ENCODE assay signal across 22 mouse cellular contexts in the genomic region with DNA sequence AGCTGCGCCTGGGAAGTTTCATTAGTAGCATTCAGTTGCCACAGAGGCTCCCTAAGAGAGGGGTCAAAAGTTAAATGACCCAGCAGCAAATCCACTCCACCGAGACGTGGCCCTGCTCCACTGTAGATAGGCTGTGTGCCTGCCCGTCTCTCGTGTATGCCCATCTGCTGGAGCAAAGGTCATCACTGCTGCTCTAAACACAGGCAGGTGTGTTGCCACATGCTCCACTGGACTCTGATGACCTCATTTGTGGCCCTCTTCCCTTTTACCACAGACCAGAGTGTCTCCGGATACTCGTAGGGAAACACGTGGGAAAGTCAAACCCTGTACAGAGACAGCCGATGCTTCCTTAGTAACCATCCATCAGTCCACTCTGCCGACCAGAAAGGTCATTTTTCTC. TPM values are rescaled to one million over a fixed set of nuclear protein-coding genes. Genes with fewer than 3 reads are reported as not detected.
DNase-seq lines count a peak whose midpoint lies in the region; ATAC-seq and TF ChIP-seq lines count a peak whose summit lies in the region.
"Had no signal": no experiment of that assay in that cellular context is flagged by ENCODE, and none has a peak within 500 bp of the region (broad histone marks: within the 10 kb centered on the region; RNA-seq: fewer than 3 reads in every experiment).

No protein-coding gene starts in this region.

- H3K36me3 ChIP-seq in forebrain, embryonic 11.5 days (ENCODE audit: control insufficient read depth, insufficient read depth, low read length), result no peaks in the 10 kb centered on the region
- H3K36me3 ChIP-seq in forebrain, postnatal 0 days (ENCODE audit: insufficient read depth), result no peaks in the 10 kb centered on the region
- H3K36me3 ChIP-seq in liver, embryonic 11.5 days (ENCODE audit: control insufficient read depth, insufficient read depth, low read length), result no peaks in the 10 kb centered on the region
- H3K36me3 ChIP-seq in kidney, postnatal 0 days (ENCODE audit: insufficient read depth, low read length), result no peaks in the 10 kb centered on the region
- no peaks in the 10 kb centered on the region for H3K36me3 ChIP-seq in liver, embryonic 16.5 days (ENCODE audit: control insufficient read depth, insufficient read depth)
- H3K36me3 ChIP-seq: embryonic facial prominence, embryonic 10.5 days; limb, embryonic 10.5 days; stomach, embryonic 15.5 days had no signal

- ATAC-seq in forebrain, embryonic 11.5 days (replicated peaks; ENCODE audit: low FRiP score), result no peak
- ATAC-seq in forebrain, postnatal 0 days, result no peak
- no peak; the same call in 1 of the 2 replicates for ATAC-seq in liver, embryonic 11.5 days (replicated peaks; ENCODE audit: low FRiP score)
- ATAC-seq in kidney, postnatal 0 days (replicated peaks; ENCODE audit: low FRiP score, low read depth), result 0 out of 2 replicates have a peak, but pooled peaks have one; percentile 49
- ATAC-seq in liver, embryonic 16.5 days (ENCODE audit: low read depth), result peak; percentile 91
- ATAC-seq: forebrain, embryonic 16.5 days had no signal

- H3K4me1 ChIP-seq in forebrain, embryonic 11.5 days (replicated peaks; ENCODE audit: control insufficient read depth, insufficient read depth, low read length), result no peaks in the 10 kb centered on the region
- no peaks in the 10 kb centered on the region for H3K4me1 ChIP-seq in forebrain, postnatal 0 days (ENCODE audit: insufficient read depth)
- H3K4me1 ChIP-seq in liver, embryonic 11.5 days (replicated peaks; ENCODE audit: control insufficient read depth, insufficient read depth, low read length), result no peaks in the 10 kb centered on the region
- no peaks in the 10 kb centered on the region for H3K4me1 ChIP-seq in kidney, postnatal 0 days (replicated peaks; ENCODE audit: insufficient read depth, low read length)
- H3K4me1 ChIP-seq in liver, embryonic 16.5 days (ENCODE audit: control insufficient read depth, low read depth, low read length), result no peaks in the 10 kb centered on the region
- H3K4me1 ChIP-seq: embryonic facial prominence, embryonic 10.5 days; limb, embryonic 10.5 days; stomach, embryonic 15.5 days had no signal

- H3K9ac ChIP-seq in forebrain, embryonic 11.5 days (ENCODE audit: low read length), result no peak overlapping the region
- no peak overlapping the region for H3K9ac ChIP-seq in forebrain, postnatal 0 days
- H3K9ac ChIP-seq in liver, embryonic 11.5 days (ENCODE audit: low read depth, low read length), result no peak overlapping the region
- no peak overlapping the region for H3K9ac ChIP-seq in kidney, postnatal 0 days (ENCODE audit: low read depth, low read length)
- H3K9ac ChIP-seq in liver, embryonic 16.5 days (ENCODE audit: low read depth, low read length), result no peak overlapping the region
- H3K9ac ChIP-seq: stomach, embryonic 15.5 days had no signal

- WGBS in forebrain, embryonic 11.5 days, result 75% methylated on average over 10 of the region's 10 CpGs
- WGBS in forebrain, postnatal 0 days, result 80% methylated on average over 10 of the region's 10 CpGs
- 57% methylated on average over 10 of the region's 10 CpGs for WGBS in liver, embryonic 11.5 days
- 37% methylated on average over 10 of the region's 10 CpGs for WGBS in kidney, postnatal 0 days
- 50% methylated on average over 10 of the region's 10 CpGs for WGBS in liver, embryonic 16.5 days (ENCODE audit: insufficient replicate concordance)

- no peak for TF ChIP-seq CTCF in forebrain, postnatal 0 days (IDR thresholded peaks at IDR 0.05; ENCODE audit: low read depth)
- no peak for TF ChIP-seq CTCF in kidney, postnatal 0 days (IDR thresholded peaks at IDR 0.05; ENCODE audit: low read depth)

- H3K4me3 ChIP-seq in forebrain, embryonic 11.5 days (ENCODE audit: low read depth, low read length), result no peak overlapping the region
- no peak overlapping the region for H3K4me3 ChIP-seq in forebrain, postnatal 0 days (ENCODE audit: low read depth, low read length)
- H3K4me3 ChIP-seq in liver, embryonic 11.5 days (ENCODE audit: low read depth, low read length), result no peak overlapping the region
- H3K4me3 ChIP-seq in kidney, postnatal 0 days (replicated peaks; ENCODE audit: low read depth, low read length), result no peak overlapping the region
- no peak overlapping the region for H3K4me3 ChIP-seq in liver, embryonic 16.5 days (ENCODE audit: low read depth, low read length)
- H3K4me3 ChIP-seq: embryonic facial prominence, embryonic 10.5 days; erythroblast, embryonic 14.5 days; limb, embryonic 10.5 days; stomach, embryonic 15.5 days had no signal

- H3K9me3 ChIP-seq in forebrain, embryonic 11.5 days (ENCODE audit: control insufficient read depth, low read length), result no peaks in the 10 kb centered on the region
- H3K9me3 ChIP-seq in forebrain, postnatal 0 days (ENCODE audit: low read length), result no peaks in the 10 kb centered on the region
- H3K9me3 ChIP-seq in liver, embryonic 11.5 days (ENCODE audit: control insufficient read depth, low read length), result no peaks in the 10 kb centered on the region
- H3K9me3 ChIP-seq in kidney, postnatal 0 days (replicated peaks; ENCODE audit: low read length), result no peaks in the 10 kb centered on the region
- H3K9me3 ChIP-seq in liver, embryonic 16.5 days (replicated peaks; ENCODE audit: control insufficient read depth, low read length), result no peaks in the 10 kb centered on the region
- H3K9me3 ChIP-seq: embryonic facial prominence, embryonic 10.5 days; limb, embryonic 10.5 days; stomach, embryonic 15.5 days had no signal

- H3K4me2 ChIP-seq in forebrain, embryonic 11.5 days (ENCODE audit: low read depth, low read length, severe bottlenecking), result no peak overlapping the region
- no peak overlapping the region for H3K4me2 ChIP-seq in forebrain, postnatal 0 days (ENCODE audit: low read depth)
- no peak overlapping the region for H3K4me2 ChIP-seq in liver, embryonic 11.5 days
- no peak overlapping the region for H3K4me2 ChIP-seq in kidney, postnatal 0 days (ENCODE audit: low read length)
- H3K4me2 ChIP-seq in liver, embryonic 16.5 days (ENCODE audit: low read depth, low read length), result no peak overlapping the region
- H3K4me2 ChIP-seq: stomach, embryonic 15.5 days had no signal

- no peak overlapping the region for H3K27ac ChIP-seq in forebrain, embryonic 11.5 days (ENCODE audit: low read depth, low read length)
- H3K27ac ChIP-seq in forebrain, postnatal 0 days (ENCODE audit: low read depth, low read length), result no peak overlapping the region
- no peak overlapping the region for H3K27ac ChIP-seq in liver, embryonic 11.5 days (ENCODE audit: low read depth, low read length)
- H3K27ac ChIP-seq in kidney, postnatal 0 days, result no peak overlapping the region
- peak overlapping the region; percentile 30; the same call in 1 of the 2 replicates for H3K27ac ChIP-seq in liver, embryonic 16.5 days (ENCODE audit: low read length)
- H3K27ac ChIP-seq: embryonic facial prominence, embryonic 10.5 days; limb, embryonic 10.5 days; stomach, embryonic 15.5 days had no signal

- H3K27me3 ChIP-seq in forebrain, embryonic 11.5 days (ENCODE audit: control insufficient read depth, insufficient read depth, low read length), result no peaks in the 10 kb centered on the region
- no peaks in the 10 kb centered on the region for H3K27me3 ChIP-seq in forebrain, postnatal 0 days (ENCODE audit: insufficient read depth, low read length)
- no peaks in the 10 kb centered on the region for H3K27me3 ChIP-seq in liver, embryonic 11.5 days (replicated peaks; ENCODE audit: control insufficient read depth, insufficient read depth, low read length)
- H3K27me3 ChIP-seq in kidney, postnatal 0 days (ENCODE audit: insufficient read depth, low read length), result no peaks in the 10 kb centered on the region
- no peaks in the 10 kb centered on the region for H3K27me3 ChIP-seq in liver, embryonic 16.5 days (ENCODE audit: control insufficient read depth, insufficient read depth, low read depth, low read length)
- H3K27me3 ChIP-seq: stomach, embryonic 15.5 days had no signal

- peak; percentile 42 for DNase-seq in forebrain, embryonic 11.5 days (ENCODE audit: low spot score)
- DNase-seq in forebrain, postnatal 0 days, result no peak
- DNase-seq in liver, result peak; percentile 9
- DNase-seq in liver, embryonic 11.5 days (ENCODE audit: low spot score), result no peak
- no peak for DNase-seq in kidney, postnatal 0 days (ENCODE audit: low spot score)
- DNase-seq in retina, embryonic 14.5 days (ENCODE audit: low spot score), result no peak
- DNase-seq in urinary bladder, postnatal 25 days (ENCODE audit: low spot score), result no peak
- DNase-seq: adrenal gland, postnatal 36 days; cerebellum, adult 9-11 months; heart, postnatal 10 days; right cerebral cortex, adult 18-20 months; spleen, adult 18-20 months; thymus, postnatal 36 days had no signal

RNA-seq across cellular contexts. Expression of gene Stbd1, which starts 16.9 kb away (rescaled TPM):
- polyA plus RNA-seq in forebrain, embryonic 11.5 days (2014; fragmentation: Nextera tagmentation; extraction: Ambion mirVana), result 6.3 and 7.0 TPM in 2 replicates
- 2.0 and 3.5 TPM in 2 replicates for total RNA-seq in forebrain, postnatal 0 days (2014; rRNA removed)
- polyA plus RNA-seq in forebrain, postnatal 0 days (2015; fragmentation: Nextera tagmentation; extraction: Ambion mirVana), result 3.5 and 3.6 TPM in 2 replicates
- 6.8 and 8.4 TPM in 2 replicates for polyA plus RNA-seq in liver, embryonic 11.5 days (2014; fragmentation: Nextera tagmentation; extraction: Ambion mirVana)
- 25.7 and 27.8 TPM in 2 replicates for polyA plus RNA-seq in kidney, postnatal 0 days (2015; fragmentation: Nextera tagmentation; extraction: Ambion mirVana)
- polyA plus RNA-seq in liver, embryonic 16.5 days (2015; fragmentation: Nextera tagmentation; extraction: Ambion mirVana), result 51.0 and 58.8 TPM in 2 replicates

RNA-seq across cellular contexts. Expression of gene Fam47e, which starts 31.1 kb away (rescaled TPM):
- not detected in 2 replicates for polyA plus RNA-seq in forebrain, embryonic 11.5 days (2014; fragmentation: Nextera tagmentation; extraction: Ambion mirVana)
- total RNA-seq in forebrain, postnatal 0 days (2014; rRNA removed), result 0.81 and 1.8 TPM in 2 replicates
- polyA plus RNA-seq in forebrain, postnatal 0 days (2015; fragmentation: Nextera tagmentation; extraction: Ambion mirVana), result 2.0 and 3.1 TPM in 2 replicates
- polyA plus RNA-seq in liver, embryonic 11.5 days (2014; fragmentation: Nextera tagmentation; extraction: Ambion mirVana), result 0.38 and 0.52 TPM in 2 replicates
- 0.19 and 0.25 TPM in 2 replicates for polyA plus RNA-seq in kidney, postnatal 0 days (2015; fragmentation: Nextera tagmentation; extraction: Ambion mirVana)
- polyA plus RNA-seq in liver, embryonic 16.5 days (2015; fragmentation: Nextera tagmentation; extraction: Ambion mirVana), result 8.4 and 8.6 TPM in 2 replicates
- total RNA-seq: adrenal gland, postnatal 36 days; gastrocnemius, adult 8-10 months; heart, adult 8-10 months; heart, postnatal 10 days; megakaryocyte-erythroid progenitor cell, adult 5-6 weeks had no signal
- polyA plus RNA-seq: embryonic facial prominence, embryonic 10.5 days; erythroblast, embryonic 14.5 days; limb, embryonic 10.5 days had no signal

Comparison
In these comparisons a context has a peak if more than half of its experiments do, and no peak if none do; other contexts are left out.
1. ATAC-seq: peak in kidney, postnatal 0 days (single experiment) and liver, embryonic 16.5 days (single experiment); none in forebrain, embryonic 11.5 days (single experiment), forebrain, postnatal 0 days (single experiment) and liver, embryonic 11.5 days (single experiment).
2. DNase-seq: peak in forebrain, embryonic 11.5 days (single experiment) and liver (single experiment); none in forebrain, postnatal 0 days (single experiment), liver, embryonic 11.5 days (single experiment), kidney, postnatal 0 days (single experiment), retina, embryonic 14.5 days (single experiment) and urinary bladder, postnatal 25 days (single experiment).